Mouse (Mus musculus) layer of hippocampus, adult 9-10 months (tissue): ENCODE results near the gene Eif3m.
"Not testable (repeated sequence)": the region's sequence is repeated elsewhere in the genome, so short reads cannot be mapped to it uniquely, and the experiment has no call there.

Source experiments
- DNase-seq: peaks from one replicate; pipeline ENCODE4 v3.0.0; 2022; ENCODE audit warnings: low spot score

Eif3m gene

DNA sequence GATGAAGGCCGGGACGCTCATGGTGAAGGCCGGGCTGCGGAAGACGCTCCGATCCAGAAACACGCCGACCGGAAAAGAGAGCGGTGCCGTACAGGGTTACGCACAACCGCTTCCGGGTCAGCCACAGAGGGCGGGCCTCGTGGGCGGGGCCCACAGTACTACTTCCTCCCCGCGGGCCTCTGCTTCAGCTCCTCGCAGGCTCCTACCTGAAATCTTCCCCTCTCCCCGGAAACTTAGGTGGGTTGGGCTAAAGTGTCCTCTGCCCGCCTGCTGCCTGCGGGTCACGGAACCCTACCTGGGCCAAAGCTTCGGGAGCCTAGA lies at the start of gene Eif3m:
Eif3m (minus strand) TSS at position 114 of the 321 bp plus-strand sequence.
- peak; percentile 82 for DNase-seq

- no peak for DNase-seq
Observed at GRCm38 (mm10) chr2:105062741-105063372, 46.0 kb upstream of the Eif3m start.

- DNase-seq: no peak
Observed at GRCm38 (mm10) chr2:105058577-105059116, 41.8 kb upstream of the Eif3m start.

DNA sequence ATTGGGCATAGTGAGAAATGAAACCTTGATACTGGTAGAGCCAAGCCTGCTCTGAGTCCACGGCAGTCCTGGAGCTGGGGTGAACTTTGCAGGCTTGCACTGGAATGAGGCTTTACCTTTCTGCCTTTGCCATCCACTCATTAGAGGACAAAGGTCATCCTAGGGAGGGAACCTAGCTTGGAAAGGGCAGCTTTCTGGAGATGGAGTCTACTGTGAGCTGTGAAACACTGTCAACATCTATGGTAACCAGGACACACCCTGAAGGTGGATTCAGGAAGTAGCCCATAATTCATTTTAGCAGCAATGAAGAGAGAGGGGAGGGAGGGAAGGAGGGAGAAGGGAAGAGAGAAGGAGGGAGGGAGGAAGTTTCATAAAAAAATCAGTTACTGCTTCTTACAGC lies 38.6 kb upstream of the Eif3m start:
- DNase-seq: no peak

- DNase-seq: no peak
Observed at GRCm38 (mm10) chr2:105048301-105048700, 31.4 kb upstream of the Eif3m start.

DNA sequence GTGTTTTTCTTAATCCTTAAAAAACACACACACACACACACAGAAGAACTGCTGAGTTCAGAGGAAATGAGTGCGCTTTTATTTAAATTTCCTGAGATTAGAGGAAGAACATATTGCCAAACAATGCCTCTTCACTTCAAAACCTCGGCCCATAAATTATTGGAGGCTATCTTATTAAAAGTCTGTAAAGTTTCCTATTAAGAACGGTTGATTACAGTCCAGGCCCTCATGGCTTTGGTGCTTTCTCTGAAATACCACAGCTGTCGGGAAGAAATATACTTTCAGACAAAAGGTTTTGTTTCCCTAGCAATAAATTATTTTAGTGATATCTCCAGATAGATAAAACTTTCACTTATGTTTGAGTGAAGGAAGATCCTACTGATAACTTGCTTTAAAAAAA lies 26.3 kb upstream of the Eif3m start:
- no peak for DNase-seq

- no peak for DNase-seq
Observed at GRCm38 (mm10) chr2:105040859-105041258, 24.0 kb upstream of the Eif3m start.

DNA sequence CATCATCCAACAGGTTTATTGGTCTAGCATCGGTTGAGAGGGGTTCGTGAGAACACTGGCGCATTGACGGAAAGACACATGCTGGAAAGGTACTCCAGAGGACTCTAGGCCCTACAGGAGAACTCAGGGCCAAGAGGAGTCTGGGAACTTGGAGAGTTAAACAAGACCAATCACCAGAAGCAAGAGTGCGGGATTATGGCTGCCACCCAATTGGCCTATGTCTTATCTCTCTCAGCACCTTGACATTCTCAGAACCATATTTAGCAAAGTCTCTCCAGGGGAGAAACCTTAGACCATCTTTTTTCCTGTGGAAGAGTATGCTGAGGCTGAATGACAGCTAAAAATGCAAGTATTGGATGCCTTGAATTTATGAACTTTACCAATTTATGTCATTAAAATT lies 22.0 kb upstream of the Eif3m start:
- DNase-seq: no peak

GRCm38 (mm10) chr2:105037956-105038569 lies 21.2 kb upstream of the Eif3m start:
- DNase-seq: no peak

GRCm38 (mm10) chr2:105036401-105037070 lies 19.7 kb upstream of the Eif3m start:
- no peak for DNase-seq

- no peak for DNase-seq
Observed at GRCm38 (mm10) chr2:105035985-105036384, 19.1 kb upstream of the Eif3m start.

GRCm38 (mm10) chr2:105034084-105034483 lies 17.2 kb upstream of the Eif3m start:
- no peak for DNase-seq

GRCm38 (mm10) chr2:105030505-105030904 lies 13.6 kb upstream of the Eif3m start:
- no peak for DNase-seq

DNA sequence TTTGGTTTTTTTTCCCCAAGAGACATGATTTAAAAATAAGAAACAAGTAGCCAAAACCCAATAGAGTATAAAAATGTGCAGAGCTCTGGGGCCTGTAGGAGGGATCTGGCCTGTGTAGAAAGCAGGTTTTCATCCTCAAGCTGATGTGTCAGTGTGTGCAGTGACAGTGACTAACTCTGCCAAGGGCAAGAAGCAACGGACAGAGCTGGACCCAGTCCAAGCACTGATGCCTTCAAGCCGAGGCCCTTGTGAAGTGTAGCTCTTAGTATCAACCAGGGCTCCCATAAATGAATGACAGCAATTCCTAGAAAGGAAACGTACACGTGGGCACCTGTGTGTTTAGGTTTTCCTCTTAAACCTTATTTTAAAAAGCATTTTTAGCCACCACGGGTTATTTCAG lies 11.9 kb upstream of the Eif3m start:
- no peak for DNase-seq

DNA sequence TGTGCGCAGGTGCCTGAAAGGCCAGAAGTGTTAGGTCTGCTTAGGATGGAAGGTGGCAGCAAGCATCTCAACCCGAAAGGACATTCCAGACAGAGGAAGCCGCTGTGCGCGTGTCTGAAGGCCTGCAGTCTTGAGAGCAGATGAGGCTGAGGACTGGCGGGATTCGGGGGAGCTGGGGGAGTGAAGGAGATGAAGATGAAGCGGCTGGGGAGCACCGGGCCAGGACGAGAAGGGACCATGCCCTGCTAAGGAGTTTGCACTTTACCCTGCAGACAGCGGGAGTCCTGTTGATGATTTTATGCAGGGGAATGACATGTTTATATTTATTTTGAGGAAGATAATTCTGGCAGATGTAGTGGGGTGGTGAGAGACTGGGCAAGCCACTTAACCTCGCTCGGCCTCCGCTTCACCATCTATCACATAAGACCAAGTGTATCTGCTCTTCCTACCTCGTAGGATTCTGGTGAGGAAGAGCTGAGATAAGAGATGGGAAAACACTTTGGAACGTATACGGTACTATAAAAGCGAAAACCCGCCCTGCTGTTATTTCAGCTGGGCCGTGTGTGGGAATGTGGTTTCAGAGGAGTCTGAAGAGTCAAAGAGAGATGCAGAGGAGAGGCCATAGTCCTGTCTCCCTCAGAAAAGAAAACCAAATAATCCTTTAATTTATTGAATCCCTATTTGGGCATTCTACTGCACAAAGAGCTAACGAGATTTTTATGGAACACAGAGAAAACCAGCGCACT lies 10.2 kb upstream of the Eif3m start:
- DNase-seq: no peak

GRCm38 (mm10) chr2:105025610-105026009 lies 8.7 kb upstream of the Eif3m start:
- not testable (repeated sequence) for DNase-seq

DNA sequence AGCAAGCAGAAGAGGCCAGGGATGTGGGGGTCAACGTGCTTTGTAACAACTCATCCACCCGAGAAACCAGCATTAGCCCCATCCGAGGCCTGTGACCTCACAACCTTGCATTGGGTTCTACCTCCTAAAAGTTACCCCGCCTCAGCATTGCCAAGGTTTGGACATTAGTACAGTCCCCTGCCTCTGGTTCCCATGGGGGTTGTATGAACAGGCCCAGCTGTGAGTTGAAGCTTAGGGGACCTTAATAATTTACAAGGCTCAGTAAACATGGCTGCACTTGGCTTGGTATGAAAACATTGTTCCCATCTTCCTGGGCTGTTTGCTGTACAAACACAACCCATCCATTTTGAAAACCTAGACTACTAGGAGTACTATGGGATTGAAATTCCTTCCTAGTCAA lies 6.9 kb upstream of the Eif3m start:
- no peak for DNase-seq

GRCm38 (mm10) chr2:105023031-105023615 lies 6.2 kb upstream of the Eif3m start:
- no peak for DNase-seq

DNA sequence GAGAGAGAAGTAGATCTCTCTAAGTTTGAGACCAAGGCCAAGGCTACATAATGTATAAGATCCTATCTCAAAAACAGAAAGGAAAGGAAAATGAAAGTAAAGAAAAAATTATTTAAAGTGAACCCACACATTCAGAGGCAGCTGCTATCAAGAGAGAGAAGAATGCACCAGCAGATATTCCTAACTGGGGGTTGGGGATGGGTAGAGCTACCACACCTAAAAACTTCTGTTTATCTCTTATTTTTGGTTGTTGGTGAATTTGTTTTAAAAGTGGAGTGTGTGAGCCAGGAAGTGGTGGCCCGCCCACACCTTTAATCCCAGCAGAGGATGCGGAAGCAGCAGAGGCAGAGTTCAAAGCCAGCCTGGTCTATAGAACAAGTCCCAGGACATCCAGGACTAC lies 5.0 kb upstream of the Eif3m start:
- no peak for DNase-seq

DNA sequence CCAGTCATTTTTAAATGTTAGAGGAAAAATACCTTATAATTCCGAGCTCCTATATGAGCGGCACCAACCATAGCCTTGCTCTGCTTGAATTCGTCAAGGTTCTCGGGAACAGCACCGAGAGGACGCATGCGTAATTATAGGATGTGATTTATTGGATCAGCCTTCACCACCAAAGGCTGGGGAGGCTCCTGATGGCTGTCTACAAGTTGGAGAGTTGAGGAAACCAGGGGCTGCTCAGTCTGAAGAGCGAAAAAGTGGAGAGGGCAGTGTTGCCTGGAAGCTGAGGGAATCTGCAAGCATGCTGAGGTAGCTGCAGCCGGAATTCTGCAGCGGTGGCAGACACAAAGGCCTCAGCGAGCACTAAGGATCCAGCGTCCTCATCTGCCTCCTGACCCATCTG lies 4.4 kb upstream of the Eif3m start:
- DNase-seq: no peak

GRCm38 (mm10) chr2:105019457-105019856 lies 2.6 kb upstream of the Eif3m start:
- DNase-seq: no peak

- DNase-seq: no peak
Observed at GRCm38 (mm10) chr2:105017802-105018201, 922 bp upstream of the Eif3m start.
